Mouse (Mus musculus): ENCODE results near the gene Med16. TPM values are rescaled to one million over a fixed set of nuclear protein-coding genes. Genes with fewer than 3 reads are reported as not detected.
A peak's percentile ranks its signal among the peaks of the same experiment; 100 is the strongest.

The Med16 gene
- polyA plus RNA-seq, 1 experiment from 2014 or later: 48.4 TPM

DNA sequence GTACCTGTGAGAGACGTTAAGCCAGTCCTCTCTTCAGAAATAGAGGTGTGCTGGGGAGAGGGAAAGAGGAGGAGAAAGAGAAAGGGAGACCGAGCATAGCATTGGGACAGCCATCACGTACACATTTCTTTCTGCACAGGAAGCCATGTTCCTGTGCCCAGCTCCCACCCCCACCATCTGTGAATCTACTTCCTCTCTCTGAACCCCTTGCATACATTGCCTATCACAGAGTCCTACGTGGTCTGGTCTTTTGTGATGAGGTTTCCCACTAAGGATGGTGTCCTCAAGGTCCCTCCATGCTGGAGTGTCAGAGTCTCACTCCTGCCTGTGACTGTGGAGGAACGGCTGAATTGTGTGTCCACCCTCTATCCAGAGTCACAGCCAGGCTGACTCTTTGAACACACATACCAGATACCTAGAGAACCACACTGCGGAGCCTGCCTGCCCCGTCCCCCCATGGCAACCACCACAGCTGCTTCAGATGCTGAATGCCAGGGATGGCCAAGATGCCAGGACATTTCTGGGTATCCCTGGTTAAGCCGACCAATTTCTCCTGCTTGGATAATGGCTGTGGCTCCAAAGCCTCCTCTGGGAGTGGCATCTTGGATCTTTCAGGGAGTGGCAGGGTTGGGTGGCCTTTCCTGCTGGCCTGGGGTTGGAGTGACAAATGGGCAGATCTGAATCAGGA lies 58.6 kb downstream of the Med16 start:
- no peak overlapping the region for H3K9ac ChIP-seq
- H3K4me1 ChIP-seq: peaks cover 29% of the 10 kb centered on the region
- H3K9me3 ChIP-seq (replicated peaks): no peaks in the 10 kb centered on the region
- H3K27ac ChIP-seq (replicated peaks): peak overlapping the region; percentile 41; the same call in 1 of the 2 replicates
- no peaks in the 10 kb centered on the region for H3K27me3 ChIP-seq
- WGBS: 79% methylated on average over 8 of the region's 8 CpGs
- ATAC-seq (ENCODE audit: insufficient number of reproducible peaks, low FRiP score, low TSS enrichment, low read depth): no peak
- H3K4me2 ChIP-seq (replicated peaks): no peak overlapping the region
- no peak overlapping the region for H3K4me3 ChIP-seq (replicated peaks)
- no peaks in the 10 kb centered on the region for H3K36me3 ChIP-seq

- Histone ChIP-seq H3K9me3 (replicated peaks) (no peaks in the 10 kb centered on the region), H3K27me3 (no peaks in the 10 kb centered on the region), H3K9ac (no peak overlapping the region), H3K4me2 (replicated peaks) (no peak overlapping the region), H3K4me3 (replicated peaks) (no peak overlapping the region), H3K36me3 (no peaks in the 10 kb centered on the region), H3K4me1 (peaks cover 26% of the 10 kb centered on the region), H3K27ac (replicated peaks) (no peak overlapping the region)
- WGBS: 54% methylated on average over 5 of the region's 5 CpGs
- ATAC-seq (ENCODE audit: insufficient number of reproducible peaks, low FRiP score, low TSS enrichment, low read depth): no peak
Measured at GRCm38 (mm10) chr10:79846553-79846952, 62.2 kb downstream of the Med16 start.

Small RNA genes within 50 kb of the gene (microRNA-seq; reads per million reads assigned to microRNA genes)
- gene Mir6910 (ENCODE audit: borderline number of aligned reads): not detected

Other genes with a start within 250 kb of the Med16 start
- gene Madcam1, start 244.4 kb downstream of the Med16 start, polyA plus RNA-seq (2015; fragmentation: Nextera tagmentation; extraction: Ambion mirVana): 8.4 and 9.1 TPM in 2 replicates
- gene Tpgs1, start 239.6 kb downstream of the Med16 start, polyA plus RNA-seq (2015; fragmentation: Nextera tagmentation; extraction: Ambion mirVana): 62.4 and 63.6 TPM in 2 replicates
- gene Cdc34, start 226.7 kb downstream of the Med16 start, polyA plus RNA-seq (2015; fragmentation: Nextera tagmentation; extraction: Ambion mirVana): 94.8 and 96.8 TPM in 2 replicates
- 0.89 and 1.5 TPM in 2 replicates for gene Gzmm, start 219.9 kb downstream of the Med16 start, polyA plus RNA-seq (2015; fragmentation: Nextera tagmentation; extraction: Ambion mirVana)
- 837 and 902 TPM in 2 replicates for gene Bsg, start 204.4 kb downstream of the Med16 start, polyA plus RNA-seq (2015; fragmentation: Nextera tagmentation; extraction: Ambion mirVana)
- 0.07 and 0.13 TPM in 2 replicates for gene Hcn2, start 192.3 kb downstream of the Med16 start, polyA plus RNA-seq (2015; fragmentation: Nextera tagmentation; extraction: Ambion mirVana)
- 41.6 and 46.6 TPM in 2 replicates for gene Polrmt, start 162.3 kb downstream of the Med16 start, polyA plus RNA-seq (2015; fragmentation: Nextera tagmentation; extraction: Ambion mirVana)
- 2.5 and 3.9 TPM in 2 replicates for gene Fgf22, start 153.8 kb downstream of the Med16 start, polyA plus RNA-seq (2015; fragmentation: Nextera tagmentation; extraction: Ambion mirVana)
- gene Rnf126, start 142.0 kb downstream of the Med16 start, polyA plus RNA-seq (2015; fragmentation: Nextera tagmentation; extraction: Ambion mirVana): 110 and 127 TPM in 2 replicates
- gene Fstl3, start 131.7 kb downstream of the Med16 start, polyA plus RNA-seq (2015; fragmentation: Nextera tagmentation; extraction: Ambion mirVana): 20.1 and 20.2 TPM in 2 replicates
- gene Prss57, start 118.0 kb downstream of the Med16 start, polyA plus RNA-seq (2015; fragmentation: Nextera tagmentation; extraction: Ambion mirVana): 0.07 TPM in 1 of 2 replicates, not detected in the other
- 88.1 and 96.6 TPM in 2 replicates for gene Palm, start 115.4 kb downstream of the Med16 start, polyA plus RNA-seq (2015; fragmentation: Nextera tagmentation; extraction: Ambion mirVana)
- gene Misp, start 87.9 kb downstream of the Med16 start, polyA plus RNA-seq (2015; fragmentation: Nextera tagmentation; extraction: Ambion mirVana): 5.4 and 7.8 TPM in 2 replicates
- 299 and 325 TPM in 2 replicates for gene Ptbp1, start 54.5 kb downstream of the Med16 start, polyA plus RNA-seq (2015; fragmentation: Nextera tagmentation; extraction: Ambion mirVana)
- 4.3 and 5.6 TPM in 2 replicates for gene Prtn3, start 34.4 kb downstream of the Med16 start, polyA plus RNA-seq (2015; fragmentation: Nextera tagmentation; extraction: Ambion mirVana)
- 59.9 and 68.2 TPM in 2 replicates for gene Plppr3, start 34.3 kb downstream of the Med16 start, polyA plus RNA-seq (2015; fragmentation: Nextera tagmentation; extraction: Ambion mirVana)
- gene Elane, start 22.7 kb downstream of the Med16 start, polyA plus RNA-seq (2015; fragmentation: Nextera tagmentation; extraction: Ambion mirVana): 0.28 and 0.85 TPM in 2 replicates
- gene Cfd, start 18.1 kb downstream of the Med16 start, polyA plus RNA-seq (2015; fragmentation: Nextera tagmentation; extraction: Ambion mirVana): not detected in 2 replicates
- 5.2 TPM in 1 of 2 replicates, not detected in the other for gene Gm26602, start 1.9 kb upstream of the Med16 start, polyA plus RNA-seq (2015; fragmentation: Nextera tagmentation; extraction: Ambion mirVana)
- 1.1 and 1.4 TPM in 2 replicates for gene Kiss1r, start 8.0 kb upstream of the Med16 start, polyA plus RNA-seq (2015; fragmentation: Nextera tagmentation; extraction: Ambion mirVana)
- 179 and 181 TPM in 2 replicates for gene R3hdm4, start 12.3 kb upstream of the Med16 start, polyA plus RNA-seq (2015; fragmentation: Nextera tagmentation; extraction: Ambion mirVana)
- gene Arid3a, start 18.1 kb upstream of the Med16 start, polyA plus RNA-seq (2015; fragmentation: Nextera tagmentation; extraction: Ambion mirVana): 6.6 and 7.0 TPM in 2 replicates
- 84.7 and 90.6 TPM in 2 replicates for gene Wdr18, start 51.2 kb upstream of the Med16 start, polyA plus RNA-seq (2015; fragmentation: Nextera tagmentation; extraction: Ambion mirVana)
- gene Grin3b, start 61.8 kb upstream of the Med16 start, polyA plus RNA-seq (2015; fragmentation: Nextera tagmentation; extraction: Ambion mirVana): 0.63 and 0.77 TPM in 2 replicates
- gene Tmem259, start 75.4 kb upstream of the Med16 start, polyA plus RNA-seq (2015; fragmentation: Nextera tagmentation; extraction: Ambion mirVana): 23.9 and 29.3 TPM in 2 replicates
- 288 and 296 TPM in 2 replicates for gene Cnn2, start 79.7 kb upstream of the Med16 start, polyA plus RNA-seq (2015; fragmentation: Nextera tagmentation; extraction: Ambion mirVana)
- 3.7 and 4.0 TPM in 2 replicates for gene Abca7, start 87.6 kb upstream of the Med16 start, polyA plus RNA-seq (2015; fragmentation: Nextera tagmentation; extraction: Ambion mirVana)
- gene Arhgap45, start 107.7 kb upstream of the Med16 start, polyA plus RNA-seq (2015; fragmentation: Nextera tagmentation; extraction: Ambion mirVana): 5.1 and 6.2 TPM in 2 replicates
- 218 and 221 TPM in 2 replicates for gene Polr2e, start 130.9 kb upstream of the Med16 start, polyA plus RNA-seq (2015; fragmentation: Nextera tagmentation; extraction: Ambion mirVana)
- gene Gpx4, start 138.2 kb upstream of the Med16 start, polyA plus RNA-seq (2015; fragmentation: Nextera tagmentation; extraction: Ambion mirVana): 503 and 528 TPM in 2 replicates
- 19.4 and 19.8 TPM in 2 replicates for gene Sbno2, start 196.6 kb upstream of the Med16 start, polyA plus RNA-seq (2015; fragmentation: Nextera tagmentation; extraction: Ambion mirVana)
- 21.3 and 27.3 TPM in 2 replicates for gene Stk11, start 206.9 kb upstream of the Med16 start, polyA plus RNA-seq (2015; fragmentation: Nextera tagmentation; extraction: Ambion mirVana)
- gene Atp5d, start 229.7 kb upstream of the Med16 start, polyA plus RNA-seq (2015; fragmentation: Nextera tagmentation; extraction: Ambion mirVana): 516 and 519 TPM in 2 replicates
- gene Cbarp, start 231.9 kb upstream of the Med16 start, polyA plus RNA-seq (2015; fragmentation: Nextera tagmentation; extraction: Ambion mirVana): 9.3 and 10.9 TPM in 2 replicates
- 18.3 and 20.4 TPM in 2 replicates for gene Midn, start 239.3 kb upstream of the Med16 start, polyA plus RNA-seq (2015; fragmentation: Nextera tagmentation; extraction: Ambion mirVana)

Data from embryonic facial prominence, embryonic 15.5 days (tissue).